ENCODE assay signal across 26 mouse cellular contexts in the genomic region with DNA sequence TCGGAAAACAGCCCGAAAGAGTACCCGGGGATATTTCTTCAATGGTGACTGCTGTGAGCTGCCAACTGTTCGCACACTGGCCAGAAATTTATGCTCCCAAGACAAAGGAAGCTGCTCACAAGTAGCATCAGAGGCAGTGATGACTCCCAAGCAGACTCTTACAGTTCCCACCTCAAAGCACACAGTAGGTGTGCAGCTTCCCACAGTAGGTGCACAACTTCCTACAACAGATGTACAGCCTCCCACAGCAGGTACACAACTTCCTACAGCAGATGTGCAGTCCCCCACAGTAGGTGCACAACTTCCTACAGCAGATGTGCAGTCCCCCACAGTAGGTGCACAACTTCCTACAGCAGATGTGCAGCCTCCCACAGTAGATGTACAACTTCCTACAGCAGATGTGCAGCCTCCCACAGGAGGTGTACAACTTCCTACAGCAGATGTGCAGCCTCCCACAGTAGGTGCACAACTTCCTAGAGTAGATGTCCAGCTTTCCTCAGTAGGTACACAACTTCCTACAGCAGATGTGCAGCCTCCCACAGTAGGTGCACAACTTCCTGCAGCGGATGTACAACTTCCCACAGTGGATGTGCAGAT.
"Had no signal": no experiment of that assay in that cellular context is flagged by ENCODE, and none has a peak within 500 bp of the region (broad histone marks: within the 10 kb centered on the region; RNA-seq: fewer than 3 reads in every experiment).

No protein-coding gene starts in this region.

- ATAC-seq: forebrain, embryonic 13.5 days; forebrain, embryonic 14.5 days; forebrain, embryonic 15.5 days; forebrain, embryonic 16.5 days; forebrain, postnatal 0 days had no signal

- H3K27me3 ChIP-seq: embryonic facial prominence, embryonic 12.5 days; embryonic facial prominence, embryonic 13.5 days; embryonic facial prominence, embryonic 15.5 days; forebrain, embryonic 12.5 days; forebrain, embryonic 13.5 days; forebrain, embryonic 15.5 days had no signal

- H3K9ac ChIP-seq: embryonic facial prominence, embryonic 12.5 days; embryonic facial prominence, embryonic 13.5 days; embryonic facial prominence, embryonic 15.5 days; forebrain, embryonic 12.5 days; forebrain, embryonic 13.5 days; forebrain, embryonic 15.5 days; forebrain, postnatal 0 days had no signal

- H3K4me2 ChIP-seq: embryonic facial prominence, embryonic 12.5 days; embryonic facial prominence, embryonic 13.5 days; embryonic facial prominence, embryonic 15.5 days; forebrain, embryonic 12.5 days; forebrain, embryonic 13.5 days; forebrain, embryonic 15.5 days had no signal

- H3K9me3 ChIP-seq: embryonic facial prominence, embryonic 10.5 days; embryonic facial prominence, embryonic 12.5 days; embryonic facial prominence, embryonic 13.5 days; embryonic facial prominence, embryonic 15.5 days; forebrain, embryonic 10.5 days; forebrain, embryonic 12.5 days; forebrain, embryonic 13.5 days; forebrain, embryonic 15.5 days; heart, embryonic 10.5 days had no signal

- DNase-seq: cerebellum, adult 9-10 months; cerebellum, adult 9-11 months; cerebellum, postnatal 10 days; cerebellum, postnatal 14 days; cerebellum, postnatal 25 days; cerebellum, postnatal 36 days; embryo, embryonic 11 days; forebrain, postnatal 0 days; gastrocnemius, adult 2 months; gastrocnemius, postnatal 10 days; gastrocnemius, postnatal 14 days; gastrocnemius, postnatal 25 days; gastrocnemius, postnatal 36 days; heart, adult 18-20 months had no signal

- H3K4me3 ChIP-seq: embryonic facial prominence, embryonic 10.5 days; embryonic facial prominence, embryonic 12.5 days; embryonic facial prominence, embryonic 13.5 days; embryonic facial prominence, embryonic 15.5 days; erythroblast, embryonic 14.5 days; forebrain, embryonic 10.5 days; forebrain, embryonic 12.5 days; forebrain, embryonic 13.5 days; forebrain, embryonic 15.5 days; gastrocnemius, adult 2 months; heart, embryonic 10.5 days had no signal

- H3K4me1 ChIP-seq: embryonic facial prominence, embryonic 12.5 days; embryonic facial prominence, embryonic 13.5 days; embryonic facial prominence, embryonic 15.5 days; forebrain, embryonic 10.5 days; forebrain, embryonic 12.5 days; forebrain, embryonic 13.5 days; forebrain, embryonic 15.5 days had no signal

- H3K27ac ChIP-seq: embryonic facial prominence, embryonic 10.5 days; embryonic facial prominence, embryonic 12.5 days; embryonic facial prominence, embryonic 13.5 days; embryonic facial prominence, embryonic 15.5 days; forebrain, embryonic 10.5 days; forebrain, embryonic 12.5 days; forebrain, embryonic 13.5 days; forebrain, embryonic 15.5 days; heart, embryonic 10.5 days had no signal
